Mouse (Mus musculus) CH12.LX (cell line): ENCODE results near the gene Fxyd3.

Experiments used
- CTCF ChIP-seq, 2 experiments: IDR thresholded peaks in 1 of 2; conservative IDR thresholded peaks in 1 of 2; 2 replicates each; pipeline ENCODE4 v1.5.1; 2011 to 2012; ENCODE audit warnings: low read depth in 2 of 2, low read length in 2 of 2, improper control_type of control experiment in 1 of 2, inconsistent platforms in 1 of 2, mild to moderate bottlenecking in 1 of 2, moderate library complexity in 1 of 2
- E2F4 ChIP-seq: IDR thresholded peaks from 2 replicates; pipeline ENCODE4 v1.6.1; 2011; ENCODE audit warnings: low read depth, low read length, improper control_type of control experiment; ENCODE audit not compliant: insufficient replicate concordance
- EP300 ChIP-seq: IDR thresholded peaks from 2 replicates; pipeline ENCODE4 v1.6.1; 2011; ENCODE audit warnings: low read length, improper control_type of control experiment
- ETS1 ChIP-seq: conservative IDR thresholded peaks from 2 replicates; pipeline ENCODE4 v1.6.1; 2012; ENCODE audit warnings: low read depth, mild to moderate bottlenecking, inconsistent platforms, low read length, improper control_type of control experiment, moderate library complexity
- GABPA ChIP-seq: IDR thresholded peaks from 2 replicates; pipeline ENCODE4 v1.6.1; 2012; ENCODE audit warnings: low read depth, low read length, improper control_type of control experiment, inconsistent platforms; ENCODE audit not compliant: insufficient replicate concordance
- MAX ChIP-seq: IDR thresholded peaks from 2 replicates; pipeline ENCODE4 v1.6.1; 2011; ENCODE audit warnings: low read length, improper control_type of control experiment
- MEF2A ChIP-seq: IDR thresholded peaks from 2 replicates; pipeline ENCODE4 v1.6.1; 2014; ENCODE audit warnings: low read depth, mild to moderate bottlenecking, inconsistent platforms, low read length, improper control_type of control experiment, borderline replicate concordance
- POLR2A ChIP-seq: IDR thresholded peaks from 2 replicates; pipeline ENCODE4 v1.6.1; 2011; ENCODE audit warnings: low read depth, mild to moderate bottlenecking, improper control_type of control experiment, low read length
- RAD21 ChIP-seq: IDR thresholded peaks from 2 replicates; pipeline ENCODE4 v1.6.1; 2011; ENCODE audit warnings: low read depth, mild to moderate bottlenecking, low read length, improper control_type of control experiment, moderate library complexity
- SMC3 ChIP-seq: IDR thresholded peaks from 2 replicates; pipeline ENCODE4 v1.6.1; 2011; ENCODE audit warnings: low read depth, low read length, improper control_type of control experiment
- TBP ChIP-seq: conservative IDR thresholded peaks from 2 replicates; pipeline ENCODE4 v1.6.1; 2011; ENCODE audit warnings: low read depth, low read length, improper control_type of control experiment
- ZC3H11A ChIP-seq: IDR thresholded peaks from 2 replicates; pipeline ENCODE4 v1.6.1; 2012; ENCODE audit warnings: low read depth, mild to moderate bottlenecking, inconsistent platforms, low read length, improper control_type of control experiment
- ZMIZ1 ChIP-seq: IDR thresholded peaks from 2 replicates; pipeline ENCODE4 v1.6.1; 2012; ENCODE audit warnings: low read depth, mild to moderate bottlenecking, inconsistent platforms, low read length, improper control_type of control experiment

- TF ChIP-seq ZMIZ1 = no peak
- TF ChIP-seq MEF2A = no peak
- TF ChIP-seq EP300 = no peak
- no peak for TF ChIP-seq CTCF (conservative IDR thresholded peaks at IDR 0.05 in 1 of 2, IDR thresholded peaks at IDR 0.05 in 1 of 2; ENCODE audit: low read depth in 2 of 2, low read length in 2 of 2)
- no peak for TF ChIP-seq ETS1
- TF ChIP-seq E2F4 = no peak
- no peak for TF ChIP-seq ZC3H11A
- TF ChIP-seq SMC3 = no peak
- no peak for TF ChIP-seq MAX
- TF ChIP-seq TBP = no peak
- TF ChIP-seq POLR2A = no peak
- no peak for TF ChIP-seq GABPA
- no peak for TF ChIP-seq RAD21
Measured at GRCm38 (mm10) chr7:31039011-31039410, 37.5 kb downstream of the Fxyd3 start.
